Mouse (Mus musculus): ENCODE measurements around the gene Anapc7. TPM values are rescaled to one million over a fixed set of nuclear protein-coding genes. Genes with fewer than 3 reads are reported as not detected.
"Not testable (repeated sequence)": the region's sequence is repeated elsewhere in the genome, so short reads cannot be mapped to it uniquely, and the experiment has no call there.

The Anapc7 gene
- polyA plus RNA-seq, 1 experiment from 2014 or later = 34.7 TPM

GRCm38 (mm10) chr5:122415465-122415864 is 6.0 kb upstream of the Anapc7 start:
- H3K4me2 ChIP-seq (ENCODE audit: low read depth) = no peak overlapping the region
- H3K36me3 ChIP-seq (ENCODE audit: control insufficient read depth, insufficient read depth, low read length) = no peaks in the 10 kb centered on the region
- no peak overlapping the region for H3K9ac ChIP-seq (ENCODE audit: low read length)
- H3K27me3 ChIP-seq (ENCODE audit: control insufficient read depth, insufficient read depth, low read length) = no peaks in the 10 kb centered on the region
- H3K9me3 ChIP-seq (ENCODE audit: control insufficient read depth, low read length) = no peaks in the 10 kb centered on the region
- H3K27ac ChIP-seq (ENCODE audit: low read depth, low read length) = no peak overlapping the region
- WGBS = 89% methylated on average over 12 of the region's 12 CpGs
- DNase-seq (ENCODE audit: low spot score) (no peak), ATAC-seq (ENCODE audit: insufficient read depth, low FRiP score, low TSS enrichment) (no peak)
- no peaks in the 10 kb centered on the region for H3K4me1 ChIP-seq (ENCODE audit: control insufficient read depth, insufficient read depth, low read length)
- no peak overlapping the region for H3K4me3 ChIP-seq (ENCODE audit: low read depth, low read length)

- H3K27me3 ChIP-seq (ENCODE audit: control insufficient read depth, insufficient read depth, low read length); H3K9ac ChIP-seq (ENCODE audit: low read length); ATAC-seq (ENCODE audit: insufficient read depth, low FRiP score, low TSS enrichment); H3K27ac ChIP-seq (ENCODE audit: low read depth, low read length); H3K36me3 ChIP-seq (ENCODE audit: control insufficient read depth, insufficient read depth, low read length); H3K9me3 ChIP-seq (ENCODE audit: control insufficient read depth, low read length); DNase-seq (ENCODE audit: low spot score); H3K4me3 ChIP-seq (ENCODE audit: low read depth, low read length); H3K4me2 ChIP-seq (ENCODE audit: low read depth); H3K4me1 ChIP-seq (ENCODE audit: control insufficient read depth, insufficient read depth, low read length): not testable (repeated sequence)
- WGBS = 66% methylated on average over 4 of the region's 4 CpGs
Observed at GRCm38 (mm10) chr5:122420676-122421075, 817 bp upstream of the Anapc7 start.

DNA sequence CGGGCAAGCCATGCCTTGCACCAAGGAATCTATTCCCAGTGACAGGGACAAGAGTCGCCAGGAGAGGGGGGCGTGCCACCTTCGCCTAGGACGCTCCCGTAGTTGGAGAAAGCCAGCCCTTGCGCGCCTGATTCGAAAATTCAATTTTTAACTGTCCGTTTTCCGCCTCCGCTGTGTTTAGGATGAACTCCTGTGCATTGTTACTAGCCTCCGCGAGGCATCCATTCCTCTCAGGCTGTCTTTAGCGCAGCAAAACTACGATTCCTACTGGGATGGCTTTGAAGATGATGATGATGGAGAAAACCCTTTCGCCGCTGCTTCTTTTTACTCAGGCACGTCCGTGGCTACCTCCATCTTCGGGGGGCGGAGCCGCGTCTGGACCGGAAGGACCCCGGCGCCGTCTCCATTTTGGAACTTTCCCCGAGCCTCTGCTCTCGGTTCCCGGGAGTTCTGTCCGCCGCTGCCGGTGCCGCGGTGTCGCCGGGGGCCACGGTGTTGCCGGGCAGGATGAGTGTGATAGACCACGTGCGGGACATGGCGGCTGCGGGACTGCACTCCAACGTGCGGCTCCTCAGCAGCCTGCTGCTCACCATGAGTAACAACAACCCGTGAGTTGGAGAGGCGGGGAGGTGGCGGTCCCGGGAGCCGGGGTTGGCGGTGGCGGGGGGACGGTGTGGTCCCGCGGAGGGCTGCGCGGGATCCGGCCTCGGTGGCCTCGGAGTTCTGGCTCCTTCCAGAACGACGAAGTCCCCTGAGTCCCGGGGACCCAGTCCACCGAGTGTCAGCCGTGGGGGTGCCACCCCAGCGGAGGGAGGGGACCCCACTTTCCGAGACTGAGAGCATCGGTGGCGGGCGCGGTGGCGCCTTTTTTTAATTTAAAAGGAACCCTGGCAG is 825 bp downstream of the Anapc7 start:
- H3K36me3 ChIP-seq (ENCODE audit: control insufficient read depth, insufficient read depth, low read length) = no peaks in the 10 kb centered on the region
- peak overlapping the region; percentile 77 for H3K27ac ChIP-seq (ENCODE audit: low read depth, low read length)
- DNase-seq (ENCODE audit: low spot score) = peak; percentile 91
- no peaks in the 10 kb centered on the region for H3K27me3 ChIP-seq (ENCODE audit: control insufficient read depth, insufficient read depth, low read length)
- peak overlapping the region; percentile 92 for H3K9ac ChIP-seq (ENCODE audit: low read length)
- ATAC-seq (ENCODE audit: insufficient read depth, low FRiP score, low TSS enrichment) = peak; percentile 86
- peak overlapping the region; percentile 88 for H3K4me2 ChIP-seq (ENCODE audit: low read depth)
- H3K4me3 ChIP-seq (ENCODE audit: low read depth, low read length) = peak overlapping the region; percentile 98
- peaks cover 7% of the 10 kb centered on the region for H3K4me1 ChIP-seq (ENCODE audit: control insufficient read depth, insufficient read depth, low read length)
- WGBS = under 1% methylated on average over 73 of the region's 73 CpGs
- H3K9me3 ChIP-seq (ENCODE audit: control insufficient read depth, low read length) = no peaks in the 10 kb centered on the region

DNA sequence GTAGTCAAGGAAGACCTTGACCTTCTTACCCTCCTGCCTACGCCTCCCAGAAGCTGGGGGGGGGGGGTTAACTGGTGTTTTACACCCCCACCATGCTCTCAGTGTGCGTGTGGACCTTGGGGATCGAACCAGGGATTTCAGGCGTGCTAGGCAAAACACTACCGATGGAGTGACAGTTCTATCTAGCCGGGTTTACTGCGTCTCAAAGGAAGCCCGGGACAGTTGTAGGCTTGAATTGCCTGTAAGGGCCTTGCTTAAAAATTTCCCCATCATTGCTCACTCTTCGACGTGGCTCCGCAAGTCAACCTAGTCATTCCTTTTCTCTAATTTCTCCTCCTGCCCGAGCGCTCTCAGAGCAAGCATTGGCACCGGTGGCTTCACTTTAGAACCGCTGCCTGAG is 1.6 kb downstream of the Anapc7 start:
- H3K9ac ChIP-seq (ENCODE audit: low read length) = peak overlapping the region; percentile 92
- no peak overlapping the region for H3K27ac ChIP-seq (ENCODE audit: low read depth, low read length)
- H3K27me3 ChIP-seq (ENCODE audit: control insufficient read depth, insufficient read depth, low read length) = no peaks in the 10 kb centered on the region
- H3K36me3 ChIP-seq (ENCODE audit: control insufficient read depth, insufficient read depth, low read length) = peaks cover 2% of the 10 kb centered on the region; the same call in 1 of the 2 replicates
- peak overlapping the region; percentile 88 for H3K4me2 ChIP-seq (ENCODE audit: low read depth)
- ATAC-seq (ENCODE audit: insufficient read depth, low FRiP score, low TSS enrichment) = no peak
- H3K9me3 ChIP-seq (ENCODE audit: control insufficient read depth, low read length) = no peaks in the 10 kb centered on the region
- DNase-seq (ENCODE audit: low spot score) = no peak
- peaks cover 7% of the 10 kb centered on the region for H3K4me1 ChIP-seq (ENCODE audit: control insufficient read depth, insufficient read depth, low read length)
- peak overlapping the region; percentile 98 for H3K4me3 ChIP-seq (ENCODE audit: low read depth, low read length)
- WGBS = 36% methylated on average over 15 of the region's 15 CpGs

- DNase-seq (ENCODE audit: low spot score) (no peak), ATAC-seq (ENCODE audit: insufficient read depth, low FRiP score, low TSS enrichment) (no peak)
- no peaks in the 10 kb centered on the region for H3K9me3 ChIP-seq (ENCODE audit: control insufficient read depth, low read length)
- 90% methylated on average over 2 of the region's 2 CpGs for WGBS
- peaks cover 7% of the 10 kb centered on the region for H3K4me1 ChIP-seq (ENCODE audit: control insufficient read depth, insufficient read depth, low read length)
- peaks cover 18% of the 10 kb centered on the region for H3K36me3 ChIP-seq (ENCODE audit: control insufficient read depth, insufficient read depth, low read length)
- H3K4me3 ChIP-seq (ENCODE audit: low read depth, low read length) = no peak overlapping the region
- no peak overlapping the region for H3K9ac ChIP-seq (ENCODE audit: low read length)
- no peaks in the 10 kb centered on the region for H3K27me3 ChIP-seq (ENCODE audit: control insufficient read depth, insufficient read depth, low read length)
- H3K4me2 ChIP-seq (ENCODE audit: low read depth) = no peak overlapping the region
- H3K27ac ChIP-seq (ENCODE audit: low read depth, low read length) = no peak overlapping the region
Observed at GRCm38 (mm10) chr5:122425550-122425949, 4.1 kb downstream of the Anapc7 start.

DNA sequence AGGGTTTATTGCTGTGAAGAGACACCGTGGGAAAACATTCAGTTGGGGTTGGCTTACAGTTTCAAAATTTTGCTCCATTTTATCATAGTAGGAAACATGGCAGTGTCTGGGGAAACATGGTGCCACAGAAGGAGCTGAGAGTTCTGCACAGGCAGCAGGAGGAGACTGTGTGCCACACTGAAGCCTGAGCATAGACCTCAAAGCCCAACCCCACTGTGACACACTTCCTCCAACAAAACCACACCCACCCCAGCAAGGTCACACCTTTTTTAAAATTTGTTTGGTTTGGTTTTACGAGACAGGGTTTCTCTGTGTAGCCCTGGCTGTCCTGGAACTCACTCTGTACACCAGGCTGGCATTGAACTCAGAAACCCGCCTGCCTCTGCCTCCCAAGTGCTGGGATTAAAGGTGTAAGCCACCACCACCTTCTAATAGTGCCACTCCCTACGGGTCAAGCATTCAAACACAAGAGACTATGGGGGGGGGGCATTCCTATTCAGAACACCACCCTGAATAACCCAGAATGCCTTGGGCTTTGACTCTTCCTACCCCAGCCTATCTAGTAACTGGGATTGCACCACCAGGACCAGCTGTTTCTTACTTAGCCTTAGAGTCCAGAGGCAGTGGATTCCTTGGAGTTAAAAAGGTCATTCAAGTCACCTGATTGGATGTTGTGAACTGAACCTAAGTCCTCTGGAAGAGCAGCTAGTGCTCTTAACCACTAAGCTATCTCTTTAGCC is 8.7 kb downstream of the Anapc7 start:
- H3K4me3 ChIP-seq (ENCODE audit: low read depth, low read length) = no peak overlapping the region
- H3K27ac ChIP-seq (ENCODE audit: low read depth, low read length) = no peak overlapping the region
- peaks cover 38% of the 10 kb centered on the region for H3K36me3 ChIP-seq (ENCODE audit: control insufficient read depth, insufficient read depth, low read length)
- H3K9me3 ChIP-seq (ENCODE audit: control insufficient read depth, low read length) = no peaks in the 10 kb centered on the region
- no peak overlapping the region for H3K9ac ChIP-seq (ENCODE audit: low read length)
- ATAC-seq (ENCODE audit: insufficient read depth, low FRiP score, low TSS enrichment) (no peak), DNase-seq (ENCODE audit: low spot score) (no peak)
- no peaks in the 10 kb centered on the region for H3K4me1 ChIP-seq (ENCODE audit: control insufficient read depth, insufficient read depth, low read length)
- 89% methylated on average over 4 of the region's 4 CpGs for WGBS
- no peak overlapping the region for H3K4me2 ChIP-seq (ENCODE audit: low read depth)
- H3K27me3 ChIP-seq (ENCODE audit: control insufficient read depth, insufficient read depth, low read length) = no peaks in the 10 kb centered on the region

GRCm38 (mm10) chr5:122431221-122431620 is 9.7 kb downstream of the Anapc7 start:
- no peaks in the 10 kb centered on the region for H3K9me3 ChIP-seq (ENCODE audit: control insufficient read depth, low read length)
- H3K4me2 ChIP-seq (ENCODE audit: low read depth) = no peak overlapping the region
- DNase-seq (ENCODE audit: low spot score) = no peak
- H3K4me3 ChIP-seq (ENCODE audit: low read depth, low read length) = no peak overlapping the region
- H3K9ac ChIP-seq (ENCODE audit: low read length) = no peak overlapping the region
- H3K27ac ChIP-seq (ENCODE audit: low read depth, low read length) = no peak overlapping the region
- peaks cover 42% of the 10 kb centered on the region for H3K36me3 ChIP-seq (ENCODE audit: control insufficient read depth, insufficient read depth, low read length)
- no peaks in the 10 kb centered on the region for H3K27me3 ChIP-seq (ENCODE audit: control insufficient read depth, insufficient read depth, low read length)
- H3K4me1 ChIP-seq (ENCODE audit: control insufficient read depth, insufficient read depth, low read length) = no peaks in the 10 kb centered on the region
- 95% methylated on average over 8 of the region's 8 CpGs for WGBS
- no peak for ATAC-seq (ENCODE audit: insufficient read depth, low FRiP score, low TSS enrichment)

DNA sequence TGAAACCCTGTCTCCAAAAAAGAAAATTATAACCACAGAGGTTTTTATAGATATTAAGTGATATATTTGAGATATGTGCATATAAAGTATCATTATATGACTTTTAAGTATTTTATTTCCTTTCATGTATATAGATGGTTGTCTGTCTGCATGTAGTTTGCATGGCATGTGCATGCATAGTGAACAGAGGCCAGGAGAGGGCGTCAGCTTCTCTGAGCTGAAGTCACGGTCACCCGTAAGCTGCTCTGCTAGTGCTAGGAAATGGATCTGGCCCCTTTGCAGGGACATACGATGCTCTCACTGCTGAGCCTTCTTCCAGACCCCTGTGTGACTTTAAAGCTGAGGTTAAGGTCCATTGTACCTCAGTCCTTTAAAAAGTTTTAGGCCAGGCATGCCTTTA is 13.0 kb downstream of the Anapc7 start:
- Histone ChIP-seq H3K9ac (ENCODE audit: low read length) (no peak overlapping the region), H3K4me1 (ENCODE audit: control insufficient read depth, insufficient read depth, low read length) (no peaks in the 10 kb centered on the region), H3K4me2 (ENCODE audit: low read depth) (no peak overlapping the region), H3K27me3 (ENCODE audit: control insufficient read depth, insufficient read depth, low read length) (no peaks in the 10 kb centered on the region), H3K4me3 (ENCODE audit: low read depth, low read length) (no peak overlapping the region), H3K27ac (ENCODE audit: low read depth, low read length) (no peak overlapping the region), H3K9me3 (ENCODE audit: control insufficient read depth, low read length) (no peaks in the 10 kb centered on the region), H3K36me3 (ENCODE audit: control insufficient read depth, insufficient read depth, low read length) (peaks cover 52% of the 10 kb centered on the region)
- 86% methylated on average over 4 of the region's 4 CpGs for WGBS
- DNase-seq (ENCODE audit: low spot score) = no peak
- no peak for ATAC-seq (ENCODE audit: insufficient read depth, low FRiP score, low TSS enrichment)
